Mouse (Mus musculus) heart, postnatal 0 days (tissue): ENCODE measurements around the gene Smchd1. TPM values are rescaled to one million over a fixed set of nuclear protein-coding genes. Genes with fewer than 3 reads are reported as not detected.
"Not testable (repeated sequence)": the region's sequence is repeated elsewhere in the genome, so short reads cannot be mapped to it uniquely, and the experiment has no call there.

Source experiments
- ATAC-seq: fragments of 200-750 bp; cut with Nextera tagmentation; 2 replicates; pipeline ENCODE4 v1.8.0; 2017; ENCODE audit warnings: low read depth, moderate number of reproducible peaks, moderate library complexity; ENCODE audit not compliant: insufficient read depth
- DNase-seq: peaks from one replicate; pipeline ENCODE4 v3.0.0-alpha.2; 2016; ENCODE audit warnings: low spot score
- H3K27ac ChIP-seq: fragments of 300-500 bp; sonication (generic); 2 replicates; pipeline ENCODE4 v1.5.1; 2014; ENCODE audit warnings: low read depth, mild to moderate bottlenecking
- H3K27me3 ChIP-seq: fragments of 300-500 bp; sonication (generic); 2 replicates; pipeline ENCODE4 v1.6.1; 2014; ENCODE audit warnings: low read length, mixed read lengths; ENCODE audit not compliant: control insufficient read depth, insufficient read depth
- H3K36me3 ChIP-seq: fragments of 300-500 bp; sonication (generic); replicated peaks from 2 replicates; pipeline ENCODE4 v1.6.1; 2014; ENCODE audit warnings: low read length, mixed read lengths; ENCODE audit not compliant: control insufficient read depth, insufficient read depth
- H3K4me1 ChIP-seq: fragments of 300-500 bp; sonication (generic); 2 replicates; pipeline ENCODE4 v1.6.1; 2014; ENCODE audit warnings: antibody characterized with exemption; ENCODE audit not compliant: control insufficient read depth, insufficient read depth
- H3K4me2 ChIP-seq: fragments of 300-500 bp; sonication (generic); 2 replicates; pipeline ENCODE4 v1.6.1; 2014; ENCODE audit warnings: low read depth, mild to moderate bottlenecking, low read length, moderate library complexity
- H3K4me3 ChIP-seq: fragments of 300-500 bp; sonication (generic); 2 replicates; pipeline ENCODE4 v1.5.1; 2014; ENCODE audit warnings: low read depth, low read length
- H3K9ac ChIP-seq: fragments of 300-500 bp; sonication (generic); replicated peaks from 2 replicates; pipeline ENCODE4 v1.6.1; 2014; ENCODE audit warnings: low read depth, low read length, mixed read lengths
- H3K9me3 ChIP-seq: fragments of 300-500 bp; sonication (generic); replicated peaks from 2 replicates; pipeline ENCODE4 v1.6.1; 2016; ENCODE audit warnings: low read length; ENCODE audit not compliant: control insufficient read depth
- CTCF ChIP-seq: IDR thresholded peaks from 2 replicates; pipeline ENCODE4 v1.5.1; 2016; ENCODE audit warnings: antibody characterized with exemption, control low read depth, low read depth
- EP300 ChIP-seq: IDR thresholded peaks from 2 replicates; pipeline ENCODE4 v1.6.1; 2016; ENCODE audit warnings: antibody characterized with exemption, low read depth
- WGBS: fragments of 180-500 bp; shearing (Covaris S2); extraction: QIAGEN DNeasy Blood & Tissue Kit; methylation state at CpG from one replicate; pipeline ENCODE4 v1.1.7; 2014; 5-methylcytosine and 5-hydroxymethylcytosine counted together
- polyA plus RNA-seq: library from polyadenylated mRNA; unstranded; fragments of >200 nt; fragmentation: Nextera tagmentation; extraction: Ambion mirVana; gene quantifications from 2 replicates; pipeline ENCODE4 v1.2.1, GENCODE M21; 2015
- total RNA-seq: library from RNA; depleted of rRNA; stranded (reverse); fragments of >200 nt; gene quantifications from 2 replicates; pipeline ENCODE4 v1.2.3, GENCODE M21; 2014; ENCODE audit warnings: low replicate concordance

Smchd1 gene
- total and polyA plus RNA-seq, 2 experiments from 2014 or later: 16.1 to 18.7 TPM

GRCm38 (mm10) chr17:71444718-71445117 lies 30.4 kb downstream of the Smchd1 start:
- DNase-seq: no peak
- Histone ChIP-seq H3K9ac (no peak overlapping the region), H3K4me1 (no peaks in the 10 kb centered on the region), H3K36me3 (peaks cover 37% of the 10 kb centered on the region), H3K4me3 (no peak overlapping the region), H3K4me2 (no peak overlapping the region), H3K9me3 (no peaks in the 10 kb centered on the region), H3K27me3 (no peaks in the 10 kb centered on the region), H3K27ac (no peak overlapping the region)
- WGBS: 86% methylated on average over 2 of the region's 2 CpGs
- TF ChIP-seq EP300: no peak
- TF ChIP-seq CTCF: peak; percentile 34; the same call in 1 of the 2 replicates
- no peak for ATAC-seq

GRCm38 (mm10) chr17:71444126-71444525 lies 31.0 kb downstream of the Smchd1 start:
- no peak for ATAC-seq
- Histone ChIP-seq H3K27ac (no peak overlapping the region), H3K4me3 (no peak overlapping the region), H3K9ac (no peak overlapping the region), H3K27me3 (no peaks in the 10 kb centered on the region), H3K4me1 (no peaks in the 10 kb centered on the region), H3K4me2 (no peak overlapping the region), H3K9me3 (no peaks in the 10 kb centered on the region), H3K36me3 (peaks cover 37% of the 10 kb centered on the region)
- no peak for TF ChIP-seq EP300
- TF ChIP-seq CTCF: no peak
- WGBS: 89% methylated on average over 3 of the region's 3 CpGs
- no peak for DNase-seq

GRCm38 (mm10) chr17:71443273-71443672 lies 31.9 kb downstream of the Smchd1 start:
- H3K4me2 ChIP-seq: no peak overlapping the region
- no peak overlapping the region for H3K9ac ChIP-seq
- DNase-seq (no peak), ATAC-seq (no peak)
- 90% methylated on average over 6 of the region's 6 CpGs for WGBS
- TF ChIP-seq EP300 (no peak), CTCF (no peak)
- H3K36me3 ChIP-seq: peaks cover 37% of the 10 kb centered on the region
- no peaks in the 10 kb centered on the region for H3K4me1 ChIP-seq
- no peaks in the 10 kb centered on the region for H3K9me3 ChIP-seq
- H3K4me3 ChIP-seq: no peak overlapping the region
- H3K27me3 ChIP-seq: no peaks in the 10 kb centered on the region
- H3K27ac ChIP-seq: no peak overlapping the region

GRCm38 (mm10) chr17:71422502-71422901 lies 52.6 kb downstream of the Smchd1 start:
- DNase-seq, H3K9ac ChIP-seq, ATAC-seq, H3K4me3 ChIP-seq, H3K27me3 ChIP-seq, H3K4me1 ChIP-seq, H3K27ac ChIP-seq, H3K4me2 ChIP-seq: not testable (repeated sequence)
- peaks cover 11% of the 10 kb centered on the region; the same call in 1 of the 2 replicates for H3K9me3 ChIP-seq
- peaks cover 40% of the 10 kb centered on the region for H3K36me3 ChIP-seq
- WGBS: 92% methylated on average over 2 of the region's 2 CpGs

- WGBS: 89% methylated on average over 5 of the region's 5 CpGs
- H3K27me3 ChIP-seq, H3K4me2 ChIP-seq, DNase-seq, H3K4me3 ChIP-seq, ATAC-seq, H3K9ac ChIP-seq, H3K4me1 ChIP-seq, H3K27ac ChIP-seq: not testable (repeated sequence)
- Histone ChIP-seq H3K9me3 (peaks cover 11% of the 10 kb centered on the region; the same call in 1 of the 2 replicates), H3K36me3 (peaks cover 41% of the 10 kb centered on the region)
Measured at GRCm38 (mm10) chr17:71419448-71419847, 55.7 kb downstream of the Smchd1 start.

- Histone ChIP-seq H3K4me1 (no peaks in the 10 kb centered on the region), H3K9me3 (peaks cover 6% of the 10 kb centered on the region; the same call in 1 of the 2 replicates), H3K27ac (no peak overlapping the region), H3K27me3 (no peaks in the 10 kb centered on the region), H3K9ac (no peak overlapping the region), H3K4me3 (no peak overlapping the region), H3K4me2 (no peak overlapping the region), H3K36me3 (peaks cover 34% of the 10 kb centered on the region)
- WGBS: 90% methylated on average over 1 of the region's 1 CpGs
- TF ChIP-seq EP300: no peak
- no peak for TF ChIP-seq CTCF
- ATAC-seq (no peak), DNase-seq (no peak)
Measured at GRCm38 (mm10) chr17:71417008-71417407, 58.1 kb downstream of the Smchd1 start.
